Mouse (Mus musculus): ENCODE measurements around the gene Kif2a. TPM values are rescaled to one million over a fixed set of nuclear protein-coding genes. Genes with fewer than 3 reads are reported as not detected.
"Not testable (repeated sequence)": the region's sequence is repeated elsewhere in the genome, so short reads cannot be mapped to it uniquely, and the experiment has no call there.

Gene Kif2a
- polyA plus RNA-seq, 1 experiment from 2014 or later, result 13.2 TPM

DNA sequence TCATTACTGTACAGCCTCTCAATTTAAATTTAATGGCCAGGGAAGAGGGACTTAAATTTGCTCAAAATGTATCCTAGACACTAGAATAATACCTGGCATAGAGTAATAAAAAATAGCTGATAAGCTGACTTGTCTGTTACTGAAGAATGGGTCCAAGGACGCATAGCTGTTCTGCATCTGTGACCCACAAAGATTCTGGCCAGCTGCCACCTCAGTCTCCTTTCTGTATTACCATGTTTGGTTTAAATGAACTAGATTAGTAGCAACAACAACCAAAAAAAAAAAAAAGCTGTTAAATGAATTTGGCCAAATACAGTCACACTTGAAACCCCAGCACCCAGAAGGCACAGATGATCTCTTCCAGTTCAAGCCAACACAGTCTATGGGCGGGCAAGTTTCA is 92.7 kb downstream of the Kif2a start:
- ATAC-seq (ENCODE audit: low read depth), result no peak
- H3K27me3 ChIP-seq (ENCODE audit: control insufficient read depth, insufficient read depth, low read depth, low read length), result no peaks in the 10 kb centered on the region
- peaks cover 5% of the 10 kb centered on the region for H3K4me1 ChIP-seq (ENCODE audit: control insufficient read depth, low read depth, low read length)
- H3K27ac ChIP-seq (ENCODE audit: low read length), result no peak overlapping the region
- H3K4me3 ChIP-seq (ENCODE audit: low read depth, low read length), result no peak overlapping the region
- no peaks in the 10 kb centered on the region for H3K9me3 ChIP-seq (replicated peaks; ENCODE audit: control insufficient read depth, low read length)
- no peaks in the 10 kb centered on the region for H3K36me3 ChIP-seq (ENCODE audit: control insufficient read depth, insufficient read depth)
- H3K4me2 ChIP-seq (ENCODE audit: low read depth, low read length), result no peak overlapping the region
- 82% methylated on average over 2 of the region's 2 CpGs for WGBS (ENCODE audit: insufficient replicate concordance)
- no peak overlapping the region for H3K9ac ChIP-seq (ENCODE audit: low read depth, low read length)

DNA sequence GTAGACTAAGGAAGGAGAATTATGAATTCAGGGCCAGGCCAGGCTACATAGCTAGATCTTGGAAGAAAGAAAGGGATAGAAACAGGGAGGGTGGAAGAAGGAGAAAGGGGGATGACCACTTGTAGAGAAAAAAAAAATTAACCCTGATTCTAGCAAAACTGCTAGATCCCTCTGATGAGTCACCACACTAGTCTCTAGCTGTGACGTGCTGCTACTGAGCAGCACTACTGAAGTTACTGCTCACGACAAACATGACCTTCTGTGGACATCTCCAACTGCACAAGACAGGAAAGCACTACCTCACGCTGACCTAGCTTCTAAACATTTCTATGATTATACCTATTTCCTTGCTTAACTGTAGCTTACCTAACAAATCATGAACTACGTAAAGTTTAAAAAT is 93.6 kb downstream of the Kif2a start:
- WGBS (ENCODE audit: insufficient replicate concordance), result 83% methylated on average over 4 of the region's 4 CpGs
- Histone ChIP-seq H3K4me1 (ENCODE audit: control insufficient read depth, low read depth, low read length) (peaks cover 5% of the 10 kb centered on the region), H3K36me3 (ENCODE audit: control insufficient read depth, insufficient read depth) (0 out of 2 replicates have a peak, but pooled peaks cover under 1% of the 10 kb centered on the region), H3K4me2 (ENCODE audit: low read depth, low read length) (no peak overlapping the region), H3K27ac (ENCODE audit: low read length) (no peak overlapping the region), H3K9me3 (replicated peaks; ENCODE audit: control insufficient read depth, low read length) (no peaks in the 10 kb centered on the region), H3K9ac (ENCODE audit: low read depth, low read length) (no peak overlapping the region), H3K4me3 (ENCODE audit: low read depth, low read length) (no peak overlapping the region), H3K27me3 (ENCODE audit: control insufficient read depth, insufficient read depth, low read depth, low read length) (no peaks in the 10 kb centered on the region)
- no peak for ATAC-seq (ENCODE audit: low read depth)

DNA sequence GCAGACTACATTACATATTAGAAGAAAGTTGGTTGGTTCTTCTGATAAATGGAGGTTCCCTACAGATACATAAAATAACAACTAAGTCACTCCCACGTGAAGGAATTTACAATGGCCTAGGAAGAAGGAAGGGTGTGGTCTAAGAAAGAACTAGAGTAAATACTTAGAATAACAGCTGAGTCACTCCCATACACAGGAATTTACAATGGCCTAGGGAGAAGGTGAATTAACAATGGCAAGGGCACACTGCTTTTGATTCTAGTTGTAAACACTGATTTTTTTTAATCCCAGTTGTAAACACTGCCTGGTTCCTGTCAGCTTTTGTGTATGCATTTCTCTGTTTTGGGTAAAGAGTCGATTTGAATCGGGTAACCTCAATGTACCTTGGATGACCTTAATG is 96.0 kb downstream of the Kif2a start:
- H3K36me3 ChIP-seq (ENCODE audit: control insufficient read depth, insufficient read depth); H3K9ac ChIP-seq (ENCODE audit: low read depth, low read length): not testable (repeated sequence)
- 91% methylated on average over 3 of the region's 3 CpGs for WGBS (ENCODE audit: insufficient replicate concordance)

DNA sequence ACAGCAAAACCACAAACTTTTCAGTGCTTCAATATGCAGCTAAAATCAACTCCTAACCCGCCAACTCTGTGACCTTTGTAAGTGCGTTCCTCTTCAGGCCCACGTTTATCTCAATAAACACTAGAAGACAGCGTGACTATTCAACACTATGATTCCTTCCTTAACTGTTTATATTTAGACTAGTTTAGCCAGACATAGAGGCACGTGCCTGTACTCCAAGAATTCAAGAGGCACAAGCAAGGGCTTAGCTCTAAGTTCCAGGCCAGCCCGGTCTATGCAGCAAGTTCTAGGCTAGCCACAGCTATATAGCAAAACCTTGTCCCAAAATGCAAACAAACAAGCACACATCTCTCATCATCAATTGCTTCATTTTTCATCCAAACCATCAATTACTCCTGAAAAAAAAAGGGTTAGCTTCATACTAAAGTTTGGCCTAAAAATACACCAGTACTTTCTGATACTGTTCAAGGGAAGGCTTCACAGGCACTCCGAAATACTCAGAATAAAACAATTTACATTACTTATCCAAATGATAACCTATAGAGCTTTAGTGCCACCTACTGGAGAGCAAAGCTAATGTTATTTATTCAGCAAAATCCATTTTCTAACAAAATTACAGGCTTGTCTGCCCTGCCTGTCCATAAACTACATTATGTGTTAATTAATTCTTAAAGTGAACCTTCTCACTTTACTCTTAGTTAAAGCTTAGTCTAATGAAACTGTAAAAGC is 103.4 kb downstream of the Kif2a start:
- no peaks in the 10 kb centered on the region for H3K9me3 ChIP-seq (replicated peaks; ENCODE audit: control insufficient read depth, low read length)
- no peak overlapping the region for H3K27ac ChIP-seq (ENCODE audit: low read length)
- H3K9ac ChIP-seq (ENCODE audit: low read depth, low read length), result no peak overlapping the region
- H3K4me3 ChIP-seq (ENCODE audit: low read depth, low read length), result no peak overlapping the region
- H3K36me3 ChIP-seq (ENCODE audit: control insufficient read depth, insufficient read depth), result peaks cover 6% of the 10 kb centered on the region; the same call in 1 of the 2 replicates
- 76% methylated on average over 7 of the region's 7 CpGs for WGBS (ENCODE audit: insufficient replicate concordance)
- peaks cover 4% of the 10 kb centered on the region for H3K4me1 ChIP-seq (ENCODE audit: control insufficient read depth, low read depth, low read length)
- H3K4me2 ChIP-seq (ENCODE audit: low read depth, low read length), result no peak overlapping the region
- ATAC-seq (ENCODE audit: low read depth), result no peak
- no peaks in the 10 kb centered on the region for H3K27me3 ChIP-seq (ENCODE audit: control insufficient read depth, insufficient read depth, low read depth, low read length)

More for the DNA sequence above, 96.0 kb downstream of the Kif2a start:
- H3K4me2 ChIP-seq (ENCODE audit: low read depth, low read length); H3K4me3 ChIP-seq (ENCODE audit: low read depth, low read length); H3K9me3 ChIP-seq (replicated peaks; ENCODE audit: control insufficient read depth, low read length); H3K27me3 ChIP-seq (ENCODE audit: control insufficient read depth, insufficient read depth, low read depth, low read length); H3K27ac ChIP-seq (ENCODE audit: low read length); ATAC-seq (ENCODE audit: low read depth); H3K4me1 ChIP-seq (ENCODE audit: control insufficient read depth, low read depth, low read length): not testable (repeated sequence)

DNA sequence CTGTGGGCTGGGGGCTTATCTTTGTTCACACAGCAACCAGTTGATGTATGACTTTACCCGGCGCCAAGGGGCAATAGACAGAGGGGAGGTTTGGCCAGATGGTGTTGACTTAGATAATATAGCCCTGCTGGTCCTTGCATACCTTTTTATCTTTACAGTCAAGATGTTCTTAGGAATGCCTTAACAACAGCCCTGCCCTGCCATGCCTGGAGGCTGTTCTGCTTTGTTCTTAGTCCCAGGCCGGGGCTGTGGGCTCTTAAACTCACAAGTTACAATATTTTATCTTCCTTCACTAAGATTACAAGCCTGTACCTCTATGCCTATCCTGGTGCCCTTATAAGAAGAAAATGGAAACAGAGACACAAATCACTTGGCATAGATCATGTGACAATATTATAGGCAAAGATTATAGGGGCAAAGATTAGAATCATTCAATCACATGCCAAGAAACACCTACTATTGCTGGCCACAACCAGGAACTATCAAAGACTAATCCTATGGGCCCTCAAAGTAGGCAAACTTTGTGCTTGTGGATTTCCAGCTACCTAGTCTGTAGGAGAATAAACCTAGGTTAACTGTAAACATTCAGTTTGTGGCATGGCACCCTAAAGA is 108.7 kb downstream of the Kif2a start:
- H3K36me3 ChIP-seq (ENCODE audit: control insufficient read depth, insufficient read depth), result peaks cover 9% of the 10 kb centered on the region
- ATAC-seq (ENCODE audit: low read depth), result peak; percentile 65
- H3K27me3 ChIP-seq (ENCODE audit: control insufficient read depth, insufficient read depth, low read depth, low read length), result no peaks in the 10 kb centered on the region
- peaks cover 12% of the 10 kb centered on the region for H3K4me1 ChIP-seq (ENCODE audit: control insufficient read depth, low read depth, low read length)
- no peak overlapping the region for H3K9ac ChIP-seq (ENCODE audit: low read depth, low read length)
- H3K9me3 ChIP-seq (replicated peaks; ENCODE audit: control insufficient read depth, low read length), result no peaks in the 10 kb centered on the region
- no peak overlapping the region for H3K4me3 ChIP-seq (ENCODE audit: low read depth, low read length)
- H3K4me2 ChIP-seq (ENCODE audit: low read depth, low read length), result no peak overlapping the region
- 17% methylated on average over 3 of the region's 3 CpGs for WGBS (ENCODE audit: insufficient replicate concordance)
- peak overlapping the region; percentile 70 for H3K27ac ChIP-seq (ENCODE audit: low read length)

DNA sequence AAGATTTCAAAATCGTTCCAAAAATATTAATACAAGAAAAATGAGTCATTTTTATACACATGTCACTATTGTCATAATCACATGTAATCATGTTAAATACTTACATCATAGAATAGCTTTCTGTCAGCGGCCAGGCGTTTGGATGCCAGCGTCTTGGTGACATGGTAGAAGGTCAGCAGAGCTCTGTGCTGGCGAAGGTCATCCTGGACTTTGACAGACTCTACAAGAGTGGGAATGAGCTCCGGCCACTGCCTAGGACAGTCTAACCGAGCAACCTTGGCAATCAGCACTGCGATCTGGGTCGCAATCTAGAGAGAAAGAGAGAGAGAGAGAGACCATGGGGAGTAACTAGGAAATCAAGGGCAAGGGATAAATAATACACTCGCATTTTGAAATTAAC is 111.8 kb downstream of the Kif2a start:
- no peak for ATAC-seq (ENCODE audit: low read depth)
- WGBS (ENCODE audit: insufficient replicate concordance), result 84% methylated on average over 10 of the region's 10 CpGs
- no peak overlapping the region for H3K4me3 ChIP-seq (ENCODE audit: low read depth, low read length)
- H3K36me3 ChIP-seq (ENCODE audit: control insufficient read depth, insufficient read depth), result peaks cover 9% of the 10 kb centered on the region
- H3K27ac ChIP-seq (ENCODE audit: low read length), result no peak overlapping the region
- no peaks in the 10 kb centered on the region for H3K9me3 ChIP-seq (replicated peaks; ENCODE audit: control insufficient read depth, low read length)
- H3K27me3 ChIP-seq (ENCODE audit: control insufficient read depth, insufficient read depth, low read depth, low read length), result no peaks in the 10 kb centered on the region
- peaks cover 12% of the 10 kb centered on the region for H3K4me1 ChIP-seq (ENCODE audit: control insufficient read depth, low read depth, low read length)
- no peak overlapping the region for H3K9ac ChIP-seq (ENCODE audit: low read depth, low read length)
- no peak overlapping the region for H3K4me2 ChIP-seq (ENCODE audit: low read depth, low read length)

Other genes starting within 250 kb of the Kif2a start
- 24.3 and 28.5 TPM in 2 replicates for gene Ipo11, start 85.2 kb downstream of the Kif2a start, polyA plus RNA-seq (2015; fragmentation: Nextera tagmentation; extraction: Ambion mirVana)
- gene Dimt1, start 75.0 kb downstream of the Kif2a start, polyA plus RNA-seq (2015; fragmentation: Nextera tagmentation; extraction: Ambion mirVana), result 11.1 and 12.8 TPM in 2 replicates